Mouse (Mus musculus): Measurements from ENCODE around the gene Psip1.
"Not testable (repeated sequence)": the region's sequence is repeated elsewhere in the genome, so short reads cannot be mapped to it uniquely, and the experiment has no call there.

Gene Psip1

GRCm38 (mm10) chr4:83486117-83486901 lies at the start of gene Psip1:
TSS of gene Psip1 (minus strand) at chr4:83486459.
- DNase-seq (ENCODE audit: low read depth), result peak; percentile 66

GRCm38 (mm10) chr4:83534024-83534423 lies 47.8 kb upstream of the Psip1 start:
- DNase-seq (ENCODE audit: low read depth), result no peak

- DNase-seq (ENCODE audit: low read depth), result no peak
Observed at GRCm38 (mm10) chr4:83533168-83533911, 47.1 kb upstream of the Psip1 start.

DNA sequence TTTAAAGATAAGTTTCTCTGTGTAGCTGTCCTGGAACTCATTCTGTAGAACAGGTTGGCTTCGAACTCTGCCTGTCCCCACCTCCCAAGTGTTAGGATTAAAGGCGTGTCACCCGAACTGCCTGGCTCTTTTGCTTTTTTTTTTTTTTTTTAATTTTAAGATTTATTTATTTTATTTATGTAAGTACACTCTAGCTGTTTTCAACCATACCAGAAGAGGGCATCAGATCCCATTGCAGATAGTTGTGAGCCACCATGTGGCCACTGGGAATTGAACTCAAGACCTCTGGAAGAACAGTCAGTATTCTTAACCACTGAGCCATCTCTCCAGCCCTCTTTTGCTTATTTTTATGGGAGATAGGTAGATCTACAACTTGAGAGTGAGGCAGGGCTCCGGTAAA lies 43.8 kb upstream of the Psip1 start:
- not testable (repeated sequence) for DNase-seq (ENCODE audit: low read depth)

DNA sequence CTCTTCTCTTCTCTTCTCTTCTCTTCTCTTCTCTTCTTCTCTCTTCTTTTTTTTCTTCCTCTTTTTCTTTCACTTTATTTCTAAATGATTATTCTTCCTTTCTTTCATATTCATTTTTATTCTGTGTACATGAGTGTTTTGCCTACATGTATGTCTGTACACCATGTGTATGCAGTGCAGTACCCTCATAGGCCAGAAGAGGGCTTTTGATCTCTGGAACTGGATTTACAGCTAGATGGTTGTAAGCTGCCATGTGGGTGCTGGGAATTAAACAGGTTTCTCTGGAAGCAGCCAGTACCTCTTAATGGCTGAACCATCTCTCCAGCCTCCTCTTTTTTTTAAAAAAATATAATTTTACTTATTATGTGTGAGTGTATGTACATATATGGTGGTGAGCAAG lies 41.7 kb upstream of the Psip1 start:
- peak; percentile 63 for DNase-seq (ENCODE audit: low read depth)

GRCm38 (mm10) chr4:83526988-83527334 lies 40.7 kb upstream of the Psip1 start:
- DNase-seq (ENCODE audit: low read depth), result peak; percentile 25

- DNase-seq (ENCODE audit: low read depth), result peak; percentile 30
Observed at GRCm38 (mm10) chr4:83526270-83526987, 40.2 kb upstream of the Psip1 start.

GRCm38 (mm10) chr4:83525690-83526055 lies 39.4 kb upstream of the Psip1 start:
- peak; percentile 41 for DNase-seq (ENCODE audit: low read depth)

DNA sequence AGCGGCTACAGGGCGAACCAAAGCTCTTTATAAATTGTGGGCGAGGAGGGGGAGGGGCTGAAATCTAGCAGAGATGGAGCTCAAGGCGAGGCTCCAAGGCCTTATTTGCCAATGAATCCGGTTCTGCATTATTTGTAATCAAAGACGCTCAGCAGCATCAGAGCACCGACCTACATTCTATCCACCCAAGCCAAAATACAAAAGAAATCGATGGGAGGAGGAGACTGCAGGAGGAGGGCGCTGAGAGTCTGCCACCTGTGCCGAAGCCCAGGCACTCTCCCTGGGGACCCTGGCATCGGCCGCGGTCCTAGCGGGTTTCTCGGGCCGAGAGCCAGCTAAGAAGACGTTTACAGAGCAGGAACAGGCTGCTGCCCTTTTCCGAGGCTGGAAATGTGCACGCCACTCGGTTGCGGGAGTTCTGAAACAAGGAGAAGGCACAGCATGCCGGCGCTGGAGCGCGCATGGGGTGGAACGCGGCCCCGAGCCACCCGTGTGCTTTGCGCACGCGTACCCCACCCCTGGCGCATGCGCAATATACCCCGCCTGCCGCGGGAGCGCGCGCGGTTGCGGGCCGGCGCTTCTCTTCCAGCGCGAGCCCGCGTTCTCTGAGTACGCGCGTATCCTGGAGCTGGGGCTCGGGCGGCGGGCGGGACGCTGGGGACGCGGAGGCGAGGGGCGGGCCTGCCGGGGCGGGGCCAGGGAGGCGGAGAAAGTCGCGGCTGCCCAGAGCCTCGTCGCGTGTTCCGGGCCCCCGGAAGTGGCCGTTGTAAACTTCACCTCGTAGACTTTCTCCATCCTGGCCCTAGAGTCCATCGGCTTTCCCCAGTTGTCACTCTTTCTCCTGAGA lies 38.8 kb upstream of the Psip1 start, which contains the start of gene Ccdc171:
TSS of gene Ccdc171 (plus strand) at position 703 of the 847 bp plus-strand sequence.
- peak; percentile 90 for DNase-seq (ENCODE audit: low read depth)

- DNase-seq (ENCODE audit: low read depth), result peak; percentile 60
Observed at GRCm38 (mm10) chr4:83524456-83524842, 38.2 kb upstream of the Psip1 start.

- DNase-seq (ENCODE audit: low read depth), result no peak
Observed at GRCm38 (mm10) chr4:83522066-83522465, 35.8 kb upstream of the Psip1 start.

GRCm38 (mm10) chr4:83520308-83520707 lies 34.0 kb upstream of the Psip1 start:
- peak; percentile 37 for DNase-seq (ENCODE audit: low read depth)

- DNase-seq (ENCODE audit: low read depth), result no peak
Observed at GRCm38 (mm10) chr4:83519807-83520206, 33.5 kb upstream of the Psip1 start.

GRCm38 (mm10) chr4:83519148-83519547 lies 32.9 kb upstream of the Psip1 start:
- no peak for DNase-seq (ENCODE audit: low read depth)

GRCm38 (mm10) chr4:83516144-83516543 lies 29.9 kb upstream of the Psip1 start:
- not testable (repeated sequence) for DNase-seq (ENCODE audit: low read depth)

- no peak for DNase-seq (ENCODE audit: low read depth)
Observed at GRCm38 (mm10) chr4:83514976-83515669, 28.9 kb upstream of the Psip1 start.

- DNase-seq (ENCODE audit: low read depth), result no peak
Observed at GRCm38 (mm10) chr4:83514183-83514582, 27.9 kb upstream of the Psip1 start.

- no peak for DNase-seq (ENCODE audit: low read depth)
Observed at GRCm38 (mm10) chr4:83512644-83513043, 26.4 kb upstream of the Psip1 start.

DNA sequence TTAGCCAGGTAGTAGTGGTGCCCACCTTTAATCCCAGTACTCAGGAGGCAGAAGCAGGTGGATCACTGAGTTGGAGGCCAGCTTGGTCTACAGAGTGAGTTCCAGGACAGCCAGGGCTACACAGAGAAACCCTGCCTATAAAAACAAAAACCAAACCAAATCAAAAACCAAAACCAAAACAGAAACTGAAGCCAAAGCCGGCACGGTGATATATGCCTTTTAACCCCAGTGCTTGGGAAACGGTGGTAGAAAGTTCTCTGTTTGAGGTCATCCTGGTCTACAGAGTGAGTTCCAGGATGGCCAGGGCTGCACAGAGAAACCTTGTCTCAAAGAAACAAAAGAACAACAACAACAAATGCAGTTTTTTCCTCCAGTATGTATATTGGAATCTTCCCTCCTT lies 26.0 kb upstream of the Psip1 start:
- no peak for DNase-seq (ENCODE audit: low read depth)

GRCm38 (mm10) chr4:83511083-83511482 lies 24.8 kb upstream of the Psip1 start:
- no peak for DNase-seq (ENCODE audit: low read depth)

GRCm38 (mm10) chr4:83509600-83509999 lies 23.3 kb upstream of the Psip1 start:
- DNase-seq (ENCODE audit: low read depth), result no peak
